Mouse (Mus musculus) left cerebral cortex, postnatal 25 days (tissue): ENCODE data around the gene Gm11037. TPM values are rescaled to one million over a fixed set of nuclear protein-coding genes. Genes with fewer than 3 reads are reported as not detected.
A peak's percentile ranks its signal among the peaks of the same experiment; 100 is the strongest.

ENCODE experiments used
- DNase-seq, 2 experiments: peaks; one replicate each; pipeline ENCODE4 v3.0.0; 2022; ENCODE audit warnings: low spot score in 2 of 2, mixed read lengths in 1 of 2
- intact Hi-C: fragments of 180-260 bp; cut with DNase I; formaldehyde crosslinking; loops from one replicate; pipeline ENCODE4 v1.15.1; 2025
- total RNA-seq, 2 experiments: library from RNA; stranded (reverse); gene quantifications; 2 replicates each; pipeline ENCODE4 v1.2.3; 2021

Gene Gm11037
- total RNA-seq, 2 experiments from 2014 or later = not detected

DNA sequence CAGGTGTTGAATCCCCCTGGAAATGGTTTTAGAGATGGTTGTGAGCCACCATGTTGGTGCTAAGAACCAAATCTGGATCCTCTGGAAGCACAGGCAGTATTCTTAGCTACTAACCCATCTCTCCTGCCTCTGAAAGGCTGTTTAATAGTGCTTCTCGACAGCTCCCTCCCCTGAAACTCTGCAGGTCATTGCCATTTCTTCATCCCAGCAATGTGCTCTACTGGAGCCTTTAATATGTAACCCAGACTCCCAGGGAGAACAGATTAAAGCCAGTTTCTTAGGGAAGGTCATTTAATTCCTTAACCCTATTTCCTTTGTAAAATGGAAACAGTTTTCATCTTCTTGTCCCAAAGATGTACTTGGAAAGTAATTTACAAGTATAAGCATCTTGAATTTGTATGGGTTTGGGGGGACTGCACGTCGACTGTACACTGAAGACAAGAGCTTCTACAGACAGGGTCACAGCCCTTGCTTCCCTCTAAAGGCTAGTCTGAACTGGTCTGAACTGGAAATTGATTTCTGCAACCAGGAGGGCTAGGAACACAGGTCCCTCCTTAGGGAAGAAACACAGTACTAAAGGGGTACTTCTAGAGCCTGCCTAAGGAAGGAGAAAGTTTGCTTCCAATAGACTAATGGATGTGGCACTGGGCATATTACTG is 42.1 kb downstream of the Gm11037 start:
- intact Hi-C loops = no loop called here

DNA sequence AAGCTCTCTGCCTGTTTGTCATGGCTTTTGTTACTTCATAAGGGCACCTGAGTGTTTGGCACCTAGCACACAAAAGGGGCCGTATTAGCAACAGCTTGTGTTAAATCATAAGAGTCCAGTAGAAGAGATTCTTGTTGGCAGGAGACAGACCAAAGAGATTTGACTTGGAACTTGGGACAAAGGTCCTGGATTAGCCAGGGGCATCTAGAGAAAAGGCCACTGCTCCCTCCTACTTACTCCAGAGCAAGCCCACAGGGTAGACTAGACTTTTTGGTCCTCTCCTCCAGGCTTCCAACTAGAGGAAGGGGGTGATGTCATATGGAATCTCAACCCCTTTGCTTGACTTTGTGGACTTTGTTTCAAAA is 42.6 kb downstream of the Gm11037 start:
- intact Hi-C loops = no loop called here
- DNase-seq = no peak

More for the DNA sequence above, 42.1 kb downstream of the Gm11037 start:
- DNase-seq = no peak

DNA sequence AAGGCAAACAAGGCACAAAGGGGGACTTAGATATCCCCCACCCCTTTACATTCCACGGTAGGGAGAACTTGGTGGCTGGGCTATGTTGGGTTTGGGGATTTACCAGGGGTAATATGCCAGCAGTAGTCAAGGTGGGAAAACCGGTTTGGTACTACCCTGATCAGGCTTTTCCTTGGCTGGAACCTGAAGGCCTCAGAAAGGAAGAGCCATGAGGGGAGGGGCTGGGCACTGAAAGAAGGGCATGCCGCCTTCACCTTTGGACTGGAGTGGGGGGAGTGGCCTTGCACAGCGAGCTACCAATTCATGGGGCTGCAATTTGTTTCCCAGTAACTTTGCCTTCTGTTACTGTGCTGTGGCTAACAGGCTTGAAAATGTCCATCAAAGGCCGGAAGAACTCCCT is 43.2 kb downstream of the Gm11037 start:
- intact Hi-C loops = no loop called here
- no peak for DNase-seq

DNA sequence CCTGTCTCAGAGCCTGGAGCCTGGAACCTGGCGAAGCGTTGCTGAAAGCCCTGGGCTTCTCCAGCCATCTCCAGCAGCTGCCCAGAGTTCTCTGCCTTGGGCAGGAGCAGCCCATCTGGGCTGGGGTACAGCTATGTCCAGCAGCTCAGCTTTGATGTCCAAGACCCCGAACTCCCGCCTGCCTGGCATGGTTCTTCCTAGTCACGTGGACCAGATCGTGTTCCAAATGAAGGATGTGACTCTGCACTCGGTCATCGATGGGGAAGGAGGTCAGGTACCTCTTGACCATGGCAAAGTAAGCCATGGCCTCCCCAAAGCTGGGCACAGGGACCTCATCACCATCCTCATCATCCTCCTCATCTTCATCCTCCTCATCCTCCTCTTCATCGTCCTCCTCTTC is 44.6 kb downstream of the Gm11037 start:
- intact Hi-C loops = loop anchor here (2.0 kb wide), 1 partner anchor 33 kb away; no protein-coding TSS in a partner anchor
- DNase-seq = no peak

DNA sequence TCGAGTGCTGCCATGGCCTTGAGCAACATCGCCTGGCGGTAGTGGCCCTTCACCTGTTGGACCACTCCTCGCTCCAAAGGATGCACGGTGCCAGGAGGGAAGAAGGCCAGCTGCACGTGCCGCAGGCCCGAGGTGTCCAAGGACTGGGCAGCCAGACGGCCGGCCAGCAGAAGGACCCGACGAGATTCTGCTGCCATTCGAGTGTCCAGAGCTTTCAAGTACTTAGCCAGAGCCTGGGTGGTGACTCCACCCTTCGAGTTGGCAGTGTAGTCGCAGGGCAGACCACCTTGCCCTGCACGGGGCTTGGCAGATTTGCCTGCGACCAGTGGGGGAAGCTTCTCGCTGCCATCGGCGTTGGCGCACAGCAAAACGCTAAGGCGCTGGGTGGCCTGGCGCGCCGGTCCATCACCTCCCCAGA is 45.5 kb downstream of the Gm11037 start:
- intact Hi-C loops = loop anchor here (2.0 kb wide), 1 partner anchor 32 kb away; no protein-coding TSS in a partner anchor
- peak in 1 of 2 experiments; percentile 12 for DNase-seq

DNA sequence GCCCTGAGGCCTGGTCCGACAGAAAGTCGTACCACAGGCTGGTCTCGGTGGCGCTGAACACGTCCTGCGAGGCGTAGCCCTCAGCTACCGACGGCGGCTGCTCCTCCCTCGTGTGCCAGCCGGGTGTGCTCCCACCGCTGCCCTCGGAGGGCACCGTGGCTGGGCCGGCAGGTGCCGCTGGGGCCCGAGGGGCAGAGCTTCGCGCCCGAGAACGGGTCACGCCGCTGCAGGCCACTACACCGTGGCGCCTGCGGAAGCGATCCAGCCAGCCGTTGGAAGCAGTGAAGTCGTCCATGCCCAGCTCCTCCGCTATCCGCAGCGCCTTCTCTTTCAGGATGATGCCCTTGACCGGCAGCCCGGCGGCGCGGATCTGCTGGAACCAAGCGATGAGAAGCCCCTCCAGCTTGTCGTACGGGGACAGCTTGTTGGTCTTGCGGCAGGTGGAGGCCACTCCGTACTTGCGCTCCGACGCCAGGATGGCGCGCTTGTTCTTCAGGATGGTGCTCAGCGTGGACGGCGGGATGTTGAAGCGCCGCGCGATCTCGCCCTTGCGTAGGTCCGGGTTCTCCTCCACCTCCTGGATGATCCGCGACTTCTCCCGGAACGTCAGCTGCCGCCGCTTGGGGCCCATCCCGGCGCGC is 46.1 kb downstream of the Gm11037 start:
- intact Hi-C loops = loop anchor here (2.0 kb wide), 1 partner anchor 31 kb away; no protein-coding TSS in a partner anchor
- peak; percentile 64 to 68 for DNase-seq

DNA sequence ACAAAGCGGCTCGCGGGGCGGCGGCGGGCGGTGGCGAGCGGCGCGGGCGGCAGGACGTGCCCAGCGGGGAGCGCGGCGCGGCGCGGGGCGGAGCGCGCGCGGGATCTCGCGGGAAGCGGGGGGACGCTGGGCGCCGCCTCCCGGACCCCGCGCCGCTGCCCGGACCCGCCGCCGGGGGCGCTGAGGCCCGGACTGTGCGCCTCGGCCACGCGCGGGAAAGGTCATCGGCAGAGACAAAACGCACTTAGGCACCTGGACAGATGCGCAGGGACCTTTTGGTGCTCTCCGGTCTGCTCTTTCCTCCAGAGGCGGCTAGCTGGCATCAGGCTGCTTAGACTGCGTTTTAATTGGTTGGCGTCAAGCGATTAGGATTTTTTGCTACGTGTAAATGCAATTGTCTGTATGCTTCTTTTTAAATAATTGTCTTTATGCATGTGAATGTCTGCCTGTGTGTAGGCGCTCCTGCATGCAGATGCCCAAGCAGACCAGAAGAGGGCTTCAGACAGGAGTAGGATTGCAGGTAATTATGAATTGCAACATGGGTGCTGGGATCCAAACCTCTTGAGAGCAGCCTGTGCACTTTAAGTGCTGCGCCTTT is 46.8 kb downstream of the Gm11037 start, which contains the start of gene Cenpb:
Cenpb (minus strand) TSS at position 78 of the 598 bp plus-strand sequence.
- DNase-seq = peak; percentile 78 to 86
- intact Hi-C loops = loop anchor here (2.0 to 5.0 kb wide), 2 partner anchors 31 to 82 kb away; partner anchors contain the start of gene Pank2

Other genes starting within 250 kb of the Gm11037 start
- gene 4930402H24Rik, start 227.1 kb upstream of the Gm11037 start, total RNA-seq = 10 to 100 TPM; 67.1 to 78.1 TPM
- 100 to 1,000 TPM; 122 to 127 TPM for gene Atrn, start 227.0 kb upstream of the Gm11037 start, total RNA-seq
- gene Gfra4, start 90.4 kb upstream of the Gm11037 start, total RNA-seq = 10 to 100 TPM; 58.3 to 63.0 TPM
- gene Adam33, start 69.7 kb upstream of the Gm11037 start, total RNA-seq = 1 to 10 TPM; 4.1 to 6.9 TPM
- gene Siglec1, start 46.7 kb upstream of the Gm11037 start, total RNA-seq = under 1 TPM; 0.23 to 0.28 TPM
- 1 to 10 TPM; 8.9 TPM for gene Hspa12b, start 6.2 kb upstream of the Gm11037 start, total RNA-seq
- 10 to 100 TPM; 71.7 to 75.8 TPM for gene 1700037H04Rik, start 26.6 kb downstream of the Gm11037 start, total RNA-seq
- 10 to 100 TPM; 77.3 to 78.8 TPM for gene Cenpb, start 46.6 kb downstream of the Gm11037 start, total RNA-seq
- gene Cdc25b, start 53.5 kb downstream of the Gm11037 start, total RNA-seq = 10 to 100 TPM; 13.3 to 16.2 TPM
- 10 to 100 TPM in 1 of 2 experiments, 1 to 10 TPM in 1; 9.9 to 12.8 TPM for gene Spef1, start 53.8 kb downstream of the Gm11037 start, total RNA-seq
- gene Ap5s1, start 73.6 kb downstream of the Gm11037 start, total RNA-seq = 10 to 100 TPM; 25.1 to 25.4 TPM
- gene Mavs, start 100.6 kb downstream of the Gm11037 start, total RNA-seq = 1 to 10 TPM; 5.3 to 5.8 TPM
- gene Pank2, start 129.0 kb downstream of the Gm11037 start, total RNA-seq = 10 to 100 TPM; 64.4 to 70.3 TPM
- gene Rnf24, start 219.4 kb downstream of the Gm11037 start, total RNA-seq = 10 to 100 TPM; 38.2 to 40.0 TPM